Mouse (Mus musculus) frontal cortex, postnatal 36 days (tissue): ENCODE measurements at regions not wholly inside any gene's neighbourhood (a gene's known extent, or its start where the extent isn't known, plus 50 kb on each side); places are given as distances from the start of the nearest gene placed in this dataset.

Experiments used
- DNase-seq, 2 experiments: peaks; one replicate each; pipeline ENCODE4 v3.0.0; 2022; ENCODE audit warnings: low spot score in 2 of 2

GRCm38 (mm10) chr12:44796847-44797246 is 277.7 kb downstream of the Stxbp6 start:
- DNase-seq: no peak

GRCm38 (mm10) chr12:44750743-44751142 is 323.8 kb downstream of the Stxbp6 start:
- DNase-seq: no peak

GRCm38 (mm10) chr12:44726767-44727166 is 347.7 kb downstream of the Stxbp6 start:
- DNase-seq: peak in 1 of 2 experiments; percentile 11
